Mouse (Mus musculus): ENCODE measurements around the gene D630003M21Rik.

The D630003M21Rik gene

GRCm38 (mm10) chr2:158167496-158168205, 61.4 kb downstream of the D630003M21Rik start:
- DNase-seq (ENCODE audit: low read depth, low spot score): no peak

DNA sequence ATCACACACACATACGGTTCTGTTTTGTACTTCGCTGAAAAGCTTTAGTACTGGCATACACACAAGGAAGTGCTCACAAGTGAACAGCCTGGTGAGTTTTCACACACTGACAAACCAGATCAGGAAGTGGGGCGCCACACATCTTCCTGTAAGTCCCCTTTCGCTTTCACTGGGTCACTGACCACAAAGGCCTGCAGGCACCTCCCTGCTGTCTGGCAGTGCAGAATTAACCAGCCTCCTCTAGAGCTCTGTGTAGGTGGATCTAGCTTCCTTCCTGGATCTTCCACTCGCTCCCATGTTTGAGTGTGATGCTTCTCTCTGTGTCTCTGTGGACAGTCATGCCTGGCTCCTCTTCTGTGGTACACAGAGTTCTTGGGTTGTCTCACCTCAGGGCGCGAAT, 62.4 kb downstream of the D630003M21Rik start:
- peak; percentile 45 for DNase-seq (ENCODE audit: low read depth, low spot score)

DNA sequence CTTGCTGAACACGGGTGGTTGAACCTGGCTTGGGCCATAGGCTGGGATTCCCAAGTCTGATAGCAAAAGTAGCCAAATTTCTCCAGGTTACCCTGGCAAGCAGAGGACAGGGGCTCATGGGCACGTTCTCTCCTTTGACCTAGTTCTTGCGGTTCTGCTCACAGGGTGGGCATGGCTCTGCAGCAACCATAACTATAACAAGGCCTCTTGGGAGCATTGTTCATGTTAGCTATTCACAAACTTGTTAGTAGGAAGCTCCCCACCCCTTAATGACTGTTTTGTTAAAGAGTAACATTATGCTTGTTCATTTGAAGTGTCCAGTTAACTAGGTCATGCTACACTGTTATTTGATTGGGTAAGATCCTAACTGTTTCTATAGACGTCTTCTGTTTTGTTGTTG, 63.2 kb downstream of the D630003M21Rik start:
- DNase-seq (ENCODE audit: low read depth, low spot score): no peak

DNA sequence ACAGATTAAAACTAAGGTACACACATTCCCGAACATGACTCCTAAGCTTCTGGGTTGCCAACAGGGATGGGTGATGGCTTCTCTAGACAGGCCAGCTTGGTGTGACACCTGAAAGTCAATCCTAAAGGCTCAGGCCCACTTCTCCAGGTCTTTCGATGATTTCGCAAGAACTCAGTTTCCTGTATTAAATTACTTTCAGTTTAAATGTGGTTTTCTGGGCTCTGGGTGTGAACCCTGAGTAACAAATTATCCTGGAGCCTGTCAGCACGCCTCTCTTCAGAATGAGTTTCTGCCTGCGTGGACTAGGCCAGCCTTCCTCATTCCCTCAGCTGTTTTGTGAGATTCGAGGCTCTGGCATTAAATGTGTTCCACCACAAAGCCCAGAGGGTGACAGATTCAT, 66.0 kb downstream of the D630003M21Rik start:
- no peak for DNase-seq (ENCODE audit: low read depth, low spot score)

DNA sequence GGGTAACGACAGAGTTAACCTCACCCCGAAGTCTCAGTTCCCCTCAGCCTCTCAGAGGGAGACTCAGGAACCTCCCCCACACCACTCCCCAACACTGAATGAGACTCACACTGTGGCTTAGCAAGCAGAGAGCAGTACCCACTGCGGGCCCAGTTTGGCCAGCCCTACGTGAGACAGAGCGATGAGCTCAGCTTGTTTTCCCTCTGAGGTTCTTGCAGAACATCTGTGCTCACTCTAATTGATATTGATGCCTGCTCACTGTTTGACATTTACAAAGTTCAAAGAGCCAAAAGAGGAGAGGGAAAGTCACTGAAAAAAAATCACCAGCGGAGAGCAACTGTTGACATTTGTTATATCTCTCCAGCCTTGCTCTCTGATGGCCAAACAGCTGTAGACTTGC, 67.3 kb downstream of the D630003M21Rik start:
- DNase-seq (ENCODE audit: low read depth, low spot score): no peak

- DNase-seq (ENCODE audit: low read depth, low spot score): no peak
Observed at GRCm38 (mm10) chr2:158159376-158160235, 69.4 kb downstream of the D630003M21Rik start.

DNA sequence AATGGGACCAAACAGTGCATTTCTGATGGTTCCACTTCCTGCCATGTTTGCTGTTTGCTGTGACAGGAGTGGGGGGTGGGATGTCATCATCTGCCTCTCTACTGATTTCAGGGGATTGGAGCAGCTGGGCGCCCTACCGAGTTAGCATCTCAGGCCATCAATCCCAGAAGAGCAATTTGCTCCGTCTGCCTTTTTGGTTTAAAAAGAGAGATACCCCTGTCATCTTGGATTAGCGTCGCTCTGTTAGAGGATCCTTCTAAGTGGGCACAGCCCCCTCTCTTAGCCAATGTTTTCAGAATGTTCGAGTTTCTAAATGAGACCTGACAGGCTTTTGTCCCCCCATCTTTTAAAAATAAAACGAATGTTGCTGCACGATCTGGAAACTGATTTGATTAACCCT, 71.4 kb downstream of the D630003M21Rik start:
- DNase-seq (ENCODE audit: low read depth, low spot score): no peak

- DNase-seq (ENCODE audit: low read depth, low spot score): no peak
Observed at GRCm38 (mm10) chr2:158156487-158156886, 72.5 kb downstream of the D630003M21Rik start.

DNA sequence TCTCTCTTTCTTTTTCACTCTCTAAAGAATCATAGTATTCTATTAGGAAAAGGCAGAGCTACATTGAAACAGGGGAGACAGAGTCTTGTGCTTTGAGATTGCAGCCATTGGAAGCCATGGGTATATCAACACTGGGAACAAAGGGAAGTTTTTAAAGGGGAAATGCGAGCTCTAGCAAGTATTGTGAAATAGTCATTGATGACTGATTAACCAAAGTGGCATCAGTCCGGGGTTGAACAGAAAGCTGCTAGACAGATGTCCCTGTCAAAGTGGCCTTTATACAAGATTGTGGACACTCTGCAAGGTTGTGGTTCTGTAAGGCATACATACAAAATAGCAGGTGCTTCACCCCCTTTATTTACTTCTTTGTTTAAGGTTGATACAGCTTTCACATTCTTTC, 73.4 kb downstream of the D630003M21Rik start:
- no peak for DNase-seq (ENCODE audit: low read depth, low spot score)

GRCm38 (mm10) chr2:158155101-158155500, 73.9 kb downstream of the D630003M21Rik start:
- DNase-seq (ENCODE audit: low read depth, low spot score): no peak

DNA sequence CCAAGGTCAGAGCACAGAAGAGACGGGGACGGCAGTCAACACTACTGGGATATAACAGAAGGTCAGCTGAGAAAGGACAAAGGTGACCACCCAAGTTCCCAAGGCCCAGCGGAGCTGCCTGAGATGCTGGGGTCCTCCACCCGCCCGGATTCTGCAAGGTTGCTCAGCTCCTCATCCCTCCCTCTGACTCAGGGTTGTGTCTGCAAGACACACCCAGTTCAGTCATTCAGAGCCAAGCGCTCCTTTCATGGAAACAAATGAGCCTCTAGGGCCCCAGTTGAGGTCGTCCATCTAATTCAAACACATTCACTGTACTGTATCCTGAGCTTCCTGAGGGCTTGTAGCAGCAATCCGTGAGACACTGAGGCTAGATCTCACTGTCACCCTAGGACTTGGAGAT, 74.4 kb downstream of the D630003M21Rik start:
- DNase-seq (ENCODE audit: low read depth, low spot score): no peak

DNA sequence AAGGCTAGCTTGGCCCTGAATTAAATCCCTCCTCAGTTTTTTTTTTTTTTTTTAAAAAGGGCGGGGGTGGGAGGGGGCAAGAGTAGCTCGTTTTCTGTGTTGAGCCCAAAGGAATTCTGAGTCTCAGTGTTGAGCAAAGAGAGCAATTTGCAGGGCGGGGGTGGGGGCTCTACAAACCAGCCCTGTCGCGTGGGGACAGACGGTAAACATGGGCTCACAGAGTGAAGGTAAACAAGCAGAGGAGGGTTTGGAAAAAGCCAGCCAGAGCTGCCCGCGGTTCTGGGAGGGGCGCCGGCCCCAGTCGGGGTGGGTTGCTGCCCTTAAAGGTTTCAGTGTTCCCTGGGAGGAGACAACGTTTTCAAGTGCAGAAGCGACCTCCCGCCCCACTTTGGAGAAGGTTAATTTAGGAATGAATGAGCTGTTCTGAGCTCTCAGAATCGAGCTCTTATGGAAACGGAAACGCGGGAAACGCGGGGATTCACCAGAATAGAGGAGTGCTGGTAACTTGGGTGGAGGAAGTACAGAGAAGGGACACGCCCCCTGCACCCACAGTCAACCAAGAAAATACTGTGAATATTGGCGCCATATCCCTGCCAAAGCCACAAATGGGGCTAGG, 75.2 kb downstream of the D630003M21Rik start:
- DNase-seq (ENCODE audit: low read depth, low spot score): no peak

DNA sequence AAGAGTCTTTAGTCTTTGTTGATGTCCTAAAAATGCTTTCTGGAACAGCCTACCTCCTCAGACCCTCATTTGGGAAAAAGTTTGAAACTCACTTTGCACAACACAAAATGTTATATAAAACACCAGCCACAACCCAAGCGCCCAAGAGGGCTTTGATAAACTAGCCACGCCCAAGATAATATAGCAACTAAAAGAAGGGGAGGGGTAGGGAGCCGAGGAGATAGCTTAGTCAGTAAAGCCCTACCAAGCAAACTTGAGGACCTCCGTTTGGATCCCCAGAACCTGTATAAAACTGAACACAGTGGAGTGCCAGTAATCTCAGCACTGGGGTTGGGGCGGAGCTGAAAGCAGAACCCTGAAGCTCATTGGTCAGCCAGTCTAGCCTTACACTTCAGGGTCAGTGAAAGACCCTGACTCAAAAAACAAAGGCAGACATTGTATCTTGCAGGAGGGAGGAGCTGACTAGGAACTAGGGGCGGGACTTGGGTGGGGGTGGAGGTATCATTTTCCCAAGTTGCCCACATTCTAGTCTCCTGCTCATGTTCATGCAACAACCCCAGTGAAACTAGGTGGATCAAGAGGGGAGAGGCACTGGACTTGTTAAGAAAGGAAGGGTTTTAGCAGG, 76.2 kb downstream of the D630003M21Rik start:
- no peak for DNase-seq (ENCODE audit: low read depth, low spot score)

DNA sequence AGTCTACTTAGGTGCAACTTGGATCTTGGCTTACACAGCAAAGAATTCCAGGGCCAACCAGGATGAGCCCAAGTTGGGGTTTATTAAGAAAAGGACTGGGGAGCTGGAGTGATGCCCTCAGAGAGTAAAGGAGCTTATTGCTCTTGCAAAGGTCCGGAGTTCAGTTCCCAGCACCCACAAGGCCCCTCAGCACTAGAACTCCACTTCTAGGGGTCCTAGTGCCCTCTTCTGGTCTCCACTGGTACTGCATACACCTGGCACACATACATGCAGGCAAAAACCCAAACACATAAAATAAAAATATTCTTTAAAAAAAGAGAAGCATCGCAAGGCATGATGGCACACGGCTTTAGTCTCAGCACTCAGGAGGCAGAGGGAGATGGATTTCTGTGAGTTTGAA, 77.9 kb downstream of the D630003M21Rik start:
- no peak for DNase-seq (ENCODE audit: low read depth, low spot score)

- no peak for DNase-seq (ENCODE audit: low read depth, low spot score)
Observed at GRCm38 (mm10) chr2:158146971-158147370, 82.1 kb downstream of the D630003M21Rik start.

DNA sequence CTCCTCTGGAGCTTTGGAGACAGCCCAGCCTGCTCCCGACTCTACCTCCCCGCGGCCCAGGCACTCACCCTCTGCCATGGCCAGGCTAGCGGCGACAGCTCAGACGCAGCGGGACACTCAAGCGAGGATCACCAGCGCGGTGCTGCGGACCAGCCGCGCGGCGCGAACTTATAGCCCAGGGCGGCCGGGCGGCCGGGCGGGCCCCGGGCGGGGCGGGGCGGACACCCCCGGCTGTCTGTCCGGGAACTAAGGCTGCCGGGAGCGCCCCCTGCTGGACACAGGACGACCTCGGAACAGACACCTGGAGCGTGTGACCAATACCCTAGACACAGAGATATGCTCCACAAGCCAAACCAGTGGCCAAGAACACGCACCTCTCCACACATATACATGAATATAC, 82.8 kb downstream of the D630003M21Rik start, which contains the start of gene Tgm2:
Tgm2 (minus strand) TSS at position 214 of the 400 bp plus-strand sequence.
- DNase-seq (ENCODE audit: low read depth, low spot score): peak; percentile 85

- no peak for DNase-seq (ENCODE audit: low read depth, low spot score)
Observed at GRCm38 (mm10) chr2:158145528-158146065, 83.4 kb downstream of the D630003M21Rik start.

DNA sequence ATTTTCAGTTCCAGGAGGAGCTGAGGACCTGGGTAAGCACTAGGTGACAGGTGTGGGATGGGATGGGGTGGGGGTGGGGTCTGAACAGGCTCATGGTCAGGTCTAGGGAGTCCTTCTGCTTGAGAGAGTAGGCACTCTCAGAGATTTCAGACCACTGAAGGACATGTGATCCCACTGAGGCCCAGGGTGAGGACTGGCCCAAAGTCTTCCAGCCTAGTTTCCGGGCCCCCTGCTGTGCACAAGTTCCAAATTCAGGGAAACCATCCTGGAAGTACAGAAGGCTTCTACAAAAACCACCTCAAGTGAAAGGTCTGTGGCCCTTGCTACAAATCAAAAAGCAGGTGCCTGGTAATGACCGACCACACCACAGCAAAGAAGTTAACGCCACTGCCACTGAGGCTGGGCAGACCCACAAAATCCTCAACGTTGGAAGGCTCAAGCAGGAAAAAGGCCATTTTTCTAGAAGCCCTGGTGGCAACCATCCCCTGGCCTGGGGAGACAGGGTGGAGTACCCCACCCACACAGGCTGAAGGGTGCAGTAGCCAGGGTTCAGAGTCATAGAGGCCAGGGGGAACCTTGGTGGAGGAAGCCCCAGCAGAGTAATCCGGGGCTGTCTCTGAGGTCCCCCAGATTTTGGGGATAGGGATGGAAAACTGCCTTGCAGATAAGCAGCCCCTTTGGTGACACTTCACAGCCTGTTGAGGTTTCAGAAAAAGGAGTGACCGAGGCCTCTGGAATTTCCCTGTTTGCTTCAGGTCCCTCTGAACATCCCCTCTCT, 84.1 kb downstream of the D630003M21Rik start:
- DNase-seq (ENCODE audit: low read depth, low spot score): no peak

GRCm38 (mm10) chr2:158144263-158144662, 84.8 kb downstream of the D630003M21Rik start:
- DNase-seq (ENCODE audit: low read depth, low spot score): no peak

DNA sequence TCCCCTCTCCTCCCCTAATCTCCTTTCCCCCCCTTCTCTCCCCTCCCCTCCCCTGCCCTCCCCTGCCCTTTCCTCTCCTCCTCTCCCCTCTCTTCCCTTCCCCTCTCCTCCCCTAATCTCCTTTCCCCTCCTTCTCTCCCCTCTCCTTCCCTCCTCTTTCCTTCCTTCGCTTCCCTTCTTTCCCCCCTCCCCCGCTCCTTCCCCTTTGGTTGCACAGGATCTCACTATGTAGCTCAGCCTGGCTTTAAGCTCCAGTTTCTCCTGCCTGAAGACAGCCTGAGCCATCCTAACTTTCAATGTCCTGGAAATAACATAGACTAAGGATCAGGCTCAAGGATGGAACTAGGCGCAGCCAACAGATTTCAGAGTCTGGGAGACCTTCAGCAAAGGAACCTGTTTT, 85.2 kb downstream of the D630003M21Rik start:
- DNase-seq (ENCODE audit: low read depth, low spot score): no peak

- no peak for DNase-seq (ENCODE audit: low read depth, low spot score)
Observed at GRCm38 (mm10) chr2:158142981-158143380, 86.0 kb downstream of the D630003M21Rik start.
